Mouse (Mus musculus): ENCODE data around the gene Zcchc2.

- no peak for TF ChIP-seq TAL1 (IDR thresholded peaks at IDR 0.05; ENCODE audit: low read length)
- no peak for TF ChIP-seq SIN3A (IDR thresholded peaks at IDR 0.05; ENCODE audit: low read length)
- no peak for TF ChIP-seq CTCF (IDR thresholded peaks at IDR 0.05 in 2 of 3, conservative IDR thresholded peaks at IDR 0.05 in 1 of 3; ENCODE audit: control insufficient read depth in 1 of 3, insufficient read depth in 1 of 3, low read depth in 2 of 3, low read length in 3 of 3, poor library complexity in 1 of 3, severe bottlenecking in 1 of 3)
Observed at GRCm38 (mm10) chr1:106029769-106030168, 39.6 kb downstream of the Zcchc2 start.

All from MEL (cell line).